Mouse (Mus musculus): ENCODE data around the gene Olfr71. TPM values are rescaled to one million over a fixed set of nuclear protein-coding genes. Genes with fewer than 3 reads are reported as not detected.
A peak's percentile ranks its signal among the peaks of the same experiment; 100 is the strongest.

The Olfr71 gene
- polyA plus RNA-seq, 1 experiment from 2014 or later = not detected

DNA sequence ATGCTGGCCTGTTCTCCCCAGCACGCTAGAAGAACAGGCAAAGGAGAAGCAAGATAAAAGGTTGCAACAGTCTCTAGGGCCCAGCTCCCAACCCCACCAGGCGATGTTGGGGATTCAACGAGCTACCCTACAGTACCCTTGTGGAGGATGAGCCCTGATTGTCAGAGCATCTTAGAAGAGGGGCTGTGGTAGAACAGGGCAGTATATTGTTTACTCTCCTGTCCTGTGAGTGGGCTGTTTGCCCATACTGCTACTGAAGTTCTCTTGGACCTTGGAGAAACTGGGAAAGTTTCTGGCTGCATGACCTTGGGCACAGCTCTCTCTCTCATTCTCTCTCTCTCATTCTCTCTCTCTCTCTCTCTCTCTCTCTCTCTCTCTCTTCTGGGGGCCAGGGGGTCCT is 19.1 kb upstream of the Olfr71 start:
- Histone ChIP-seq H3K9me3 (no peaks in the 10 kb centered on the region), H3K27me3 (no peaks in the 10 kb centered on the region), H3K27ac (peak overlapping the region; percentile 64; the same call in 1 of the 2 replicates), H3K4me2 (no peak overlapping the region), H3K4me3 (no peak overlapping the region), H3K9ac (no peak overlapping the region), H3K4me1 (peaks cover 65% of the 10 kb centered on the region), H3K36me3 (no peaks in the 10 kb centered on the region)
- 61% methylated on average over 3 of the region's 3 CpGs for WGBS
- no peak for ATAC-seq (ENCODE audit: insufficient number of reproducible peaks, low FRiP score, low TSS enrichment, low read depth)

DNA sequence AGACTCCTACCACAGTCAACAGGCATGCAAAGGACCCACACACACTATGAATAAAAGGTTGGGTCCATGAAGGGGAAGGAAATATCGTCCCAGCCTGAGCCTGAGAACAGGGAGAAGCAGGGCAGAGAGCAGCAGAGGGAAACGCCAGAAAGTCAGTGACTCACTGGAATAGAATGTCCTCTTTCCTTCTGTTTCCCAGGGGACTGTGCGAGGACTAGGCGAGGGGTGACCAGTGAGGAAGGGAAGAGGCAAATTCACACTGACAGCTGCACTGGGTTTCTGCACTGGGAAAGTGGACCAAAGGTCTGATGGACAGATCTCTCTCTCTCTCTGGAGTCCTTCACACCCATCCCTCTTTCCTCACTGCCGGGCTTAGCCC is 18.5 kb upstream of the Olfr71 start:
- Histone ChIP-seq H3K4me1 (peaks cover 65% of the 10 kb centered on the region), H3K9me3 (no peaks in the 10 kb centered on the region), H3K36me3 (no peaks in the 10 kb centered on the region), H3K4me2 (no peak overlapping the region), H3K9ac (no peak overlapping the region), H3K27me3 (no peaks in the 10 kb centered on the region), H3K27ac (peak overlapping the region; percentile 64), H3K4me3 (no peak overlapping the region)
- 27% methylated on average over 4 of the region's 5 CpGs for WGBS
- no peak for ATAC-seq (ENCODE audit: insufficient number of reproducible peaks, low FRiP score, low TSS enrichment, low read depth)

DNA sequence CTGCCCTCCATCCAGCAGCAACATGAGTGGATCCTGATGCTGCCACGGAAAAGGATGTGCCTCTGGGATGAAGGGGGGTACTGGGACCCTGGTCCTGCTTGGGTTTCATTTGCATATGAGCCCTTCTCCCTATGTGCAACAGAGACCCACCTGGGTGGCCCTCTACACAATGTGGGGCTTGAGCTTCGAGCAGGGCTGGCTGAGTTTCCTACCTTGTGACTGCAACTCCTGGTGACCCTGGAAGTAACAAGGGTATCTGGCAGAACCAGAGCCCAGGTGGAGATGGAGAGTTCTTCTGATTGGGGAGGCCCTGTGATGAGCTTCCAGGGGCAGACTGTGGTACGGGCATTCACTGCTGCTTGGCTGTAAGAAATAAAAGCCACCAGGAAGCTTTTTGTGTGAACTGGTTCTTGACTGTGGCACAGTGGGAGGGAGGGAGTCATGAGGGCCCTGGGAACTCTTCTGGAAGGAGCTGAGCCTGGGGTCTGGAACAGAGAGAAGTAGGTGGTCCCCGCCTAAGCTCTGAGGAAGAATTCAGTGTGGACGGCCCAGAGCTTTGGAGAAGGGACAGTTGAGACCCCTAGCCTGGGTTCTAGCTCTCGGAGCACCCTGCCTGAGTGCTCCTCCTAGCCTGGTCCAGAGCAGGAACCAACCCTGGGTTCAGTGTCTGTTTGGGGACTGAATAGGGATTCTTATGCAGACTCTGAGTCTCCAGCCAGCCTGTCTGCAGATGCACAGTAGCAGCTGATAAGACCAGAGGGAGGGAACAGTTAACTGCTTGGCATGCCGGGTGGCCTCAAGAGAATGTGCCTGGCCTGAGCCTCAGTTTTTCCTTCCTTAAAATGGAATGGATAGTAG is 17.9 kb upstream of the Olfr71 start:
- Histone ChIP-seq H3K27me3 (no peaks in the 10 kb centered on the region), H3K4me2 (no peak overlapping the region), H3K4me1 (peaks cover 60% of the 10 kb centered on the region), H3K9me3 (no peaks in the 10 kb centered on the region), H3K36me3 (no peaks in the 10 kb centered on the region), H3K4me3 (no peak overlapping the region), H3K9ac (no peak overlapping the region), H3K27ac (peak overlapping the region; percentile 64)
- ATAC-seq (ENCODE audit: insufficient number of reproducible peaks, low FRiP score, low TSS enrichment, low read depth) = no peak
- WGBS = 62% methylated on average over 7 of the region's 7 CpGs

- Histone ChIP-seq H3K9ac (0 out of 2 replicates have a peak within 1 kb of the TSS, but pooled peaks have one; percentile 7), H3K27ac (peak within 1 kb of the TSS; percentile 64), H3K9me3 (no peaks in the 10 kb centered on the region), H3K4me2 (no peak within 1 kb of the TSS), H3K4me1 (peaks cover 52% of the 10 kb centered on the region), H3K27me3 (no peaks in the 10 kb centered on the region), H3K4me3 (no peak within 1 kb of the TSS), H3K36me3 (no peaks in the 10 kb centered on the region)
- peak; percentile 81 for ATAC-seq (ENCODE audit: insufficient number of reproducible peaks, low FRiP score, low TSS enrichment, low read depth)
- 13% methylated on average over 3 of the region's 3 CpGs for WGBS
These were observed 16.9 kb upstream of the Olfr71 start, which contains the start of gene Hrct1 for GRCm38 (mm10) chr4:43726995-43727394. Hrct1 (plus strand) TSS chr4:43727188.

GRCm38 (mm10) chr4:43726228-43726993 is 16.4 kb upstream of the Olfr71 start:
- peaks cover 51% of the 10 kb centered on the region for H3K4me1 ChIP-seq
- WGBS = 65% methylated on average over 12 of the region's 12 CpGs
- no peak overlapping the region for H3K4me2 ChIP-seq
- H3K27ac ChIP-seq = peak overlapping the region; percentile 64
- H3K9ac ChIP-seq = 0 out of 2 replicates have a peak overlapping the region, but pooled peaks have one; percentile 7
- no peaks in the 10 kb centered on the region for H3K9me3 ChIP-seq
- no peaks in the 10 kb centered on the region for H3K36me3 ChIP-seq
- H3K4me3 ChIP-seq = no peak overlapping the region
- H3K27me3 ChIP-seq = no peaks in the 10 kb centered on the region
- ATAC-seq (ENCODE audit: insufficient number of reproducible peaks, low FRiP score, low TSS enrichment, low read depth) = no peak

- peaks cover 36% of the 10 kb centered on the region for H3K4me1 ChIP-seq
- no peaks in the 10 kb centered on the region for H3K27me3 ChIP-seq
- ATAC-seq (ENCODE audit: insufficient number of reproducible peaks, low FRiP score, low TSS enrichment, low read depth) = no peak
- H3K36me3 ChIP-seq = no peaks in the 10 kb centered on the region
- H3K9ac ChIP-seq = no peak overlapping the region
- 21% methylated on average over 1 of the region's 1 CpGs for WGBS
- H3K9me3 ChIP-seq = no peaks in the 10 kb centered on the region
- no peak overlapping the region for H3K4me2 ChIP-seq
- H3K4me3 ChIP-seq = no peak overlapping the region
- no peak overlapping the region for H3K27ac ChIP-seq
These were observed 14.7 kb upstream of the Olfr71 start for GRCm38 (mm10) chr4:43724764-43725163.

DNA sequence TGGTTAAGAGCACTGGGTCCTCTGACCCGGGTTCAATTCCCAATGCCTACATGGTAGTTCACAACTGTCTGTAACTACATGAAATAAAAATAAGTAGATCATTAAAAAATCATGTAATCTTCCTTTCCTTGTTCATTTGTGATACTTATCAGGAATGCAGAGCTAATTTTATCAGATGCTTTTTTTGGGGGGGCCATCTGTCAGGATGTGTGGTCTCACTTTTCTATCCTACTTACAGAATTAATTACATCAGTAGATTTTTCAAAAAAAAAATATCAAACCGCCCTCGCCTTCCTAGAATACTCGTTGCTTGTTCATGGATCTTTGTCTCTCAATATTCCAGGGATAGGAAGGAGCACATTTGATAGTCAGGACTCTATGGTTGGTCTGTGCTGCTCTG is 12.1 kb upstream of the Olfr71 start:
- Histone ChIP-seq H3K27me3 (no peaks in the 10 kb centered on the region), H3K4me1 (peaks cover 14% of the 10 kb centered on the region), H3K4me3 (no peak overlapping the region), H3K4me2 (no peak overlapping the region), H3K36me3 (no peaks in the 10 kb centered on the region), H3K9ac (no peak overlapping the region), H3K27ac (no peak overlapping the region), H3K9me3 (no peaks in the 10 kb centered on the region)
- ATAC-seq (ENCODE audit: insufficient number of reproducible peaks, low FRiP score, low TSS enrichment, low read depth) = no peak
- WGBS = 82% methylated on average over 4 of the region's 4 CpGs

- 44% methylated on average over 12 of the region's 16 CpGs for WGBS
- ATAC-seq (ENCODE audit: insufficient number of reproducible peaks, low FRiP score, low TSS enrichment, low read depth) = no peak
These were observed 10.6 kb upstream of the Olfr71 start for GRCm38 (mm10) chr4:43720491-43721228.

GRCm38 (mm10) chr4:43713652-43714219 is 3.7 kb upstream of the Olfr71 start:
- peak overlapping the region; percentile 57 for H3K27ac ChIP-seq
- no peaks in the 10 kb centered on the region for H3K27me3 ChIP-seq
- peaks cover 7% of the 10 kb centered on the region for H3K4me1 ChIP-seq
- no peak overlapping the region for H3K9ac ChIP-seq
- H3K9me3 ChIP-seq = no peaks in the 10 kb centered on the region
- H3K4me3 ChIP-seq = no peak overlapping the region
- WGBS = 32% methylated on average over 7 of the region's 7 CpGs
- no peak for ATAC-seq (ENCODE audit: insufficient number of reproducible peaks, low FRiP score, low TSS enrichment, low read depth)
- H3K36me3 ChIP-seq = no peaks in the 10 kb centered on the region
- H3K4me2 ChIP-seq = no peak overlapping the region

More at GRCm38 (mm10) chr4:43720491-43721228, 10.6 kb upstream of the Olfr71 start:
- no peaks in the 10 kb centered on the region for H3K27me3 ChIP-seq
- H3K27ac ChIP-seq = no peak overlapping the region
- no peak overlapping the region for H3K9ac ChIP-seq
- no peaks in the 10 kb centered on the region for H3K4me1 ChIP-seq
- no peaks in the 10 kb centered on the region for H3K9me3 ChIP-seq
- no peak overlapping the region for H3K4me3 ChIP-seq
- H3K4me2 ChIP-seq = no peak overlapping the region
- H3K36me3 ChIP-seq = no peaks in the 10 kb centered on the region

- no peak for ATAC-seq (ENCODE audit: insufficient number of reproducible peaks, low FRiP score, low TSS enrichment, low read depth)
- 2% methylated on average over 2 of the region's 2 CpGs for WGBS
- no peak overlapping the region for H3K4me3 ChIP-seq
These were observed 1.8 kb upstream of the Olfr71 start for GRCm38 (mm10) chr4:43711821-43712220.

GRCm38 (mm10) chr4:43705991-43706390 is 4.1 kb downstream of the Olfr71 start:
- Histone ChIP-seq H3K4me3 (no peak overlapping the region), H3K4me2 (no peak overlapping the region), H3K27me3 (0 out of 2 replicates have a peak, but pooled peaks cover 5% of the 10 kb centered on the region), H3K9ac (no peak overlapping the region), H3K9me3 (no peaks in the 10 kb centered on the region), H3K27ac (no peak overlapping the region), H3K36me3 (no peaks in the 10 kb centered on the region), H3K4me1 (0 out of 2 replicates have a peak, but pooled peaks cover 4% of the 10 kb centered on the region)
- 62% methylated on average over 13 of the region's 13 CpGs for WGBS
- no peak for ATAC-seq (ENCODE audit: insufficient number of reproducible peaks, low FRiP score, low TSS enrichment, low read depth)

More at GRCm38 (mm10) chr4:43711821-43712220, 1.8 kb upstream of the Olfr71 start:
- H3K27me3 ChIP-seq = 0 out of 2 replicates have a peak, but pooled peaks cover 5% of the 10 kb centered on the region
- H3K27ac ChIP-seq = no peak overlapping the region
- no peak overlapping the region for H3K4me2 ChIP-seq
- no peak overlapping the region for H3K9ac ChIP-seq
- no peaks in the 10 kb centered on the region for H3K36me3 ChIP-seq
- H3K9me3 ChIP-seq = no peaks in the 10 kb centered on the region
- peaks cover 7% of the 10 kb centered on the region for H3K4me1 ChIP-seq
